Mouse (Mus musculus): ENCODE data around the gene Pcca. TPM values are rescaled to one million over a fixed set of nuclear protein-coding genes. Genes with fewer than 3 reads are reported as not detected.

Pcca gene
- total and polyA plus RNA-seq, 2 experiments = 26.3 to 54.1 TPM

DNA sequence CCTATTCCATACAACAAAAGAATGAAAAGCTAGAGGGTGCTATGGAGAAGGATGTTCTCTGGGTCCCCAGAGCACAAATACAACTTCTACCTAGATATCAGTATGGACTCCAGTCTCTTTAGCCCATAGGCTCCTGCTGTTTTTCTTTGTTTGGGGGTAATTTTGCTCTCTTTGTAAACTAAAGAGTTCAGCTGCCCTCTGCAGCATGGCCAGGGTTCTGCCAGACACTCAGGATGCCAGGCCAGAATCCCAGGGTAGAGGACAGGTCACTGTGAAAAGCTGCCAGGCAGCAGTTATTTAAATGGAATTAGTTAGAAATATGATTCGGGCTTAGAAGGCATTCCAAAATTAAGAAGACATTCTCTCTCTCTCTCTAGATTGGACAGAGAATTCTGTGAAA lies 402.3 kb downstream of the Pcca start:
- H3K9ac ChIP-seq (ENCODE audit: low read depth, low read length) = no peak overlapping the region
- TF ChIP-seq CTCF (IDR thresholded peaks at IDR 0.05; ENCODE audit: low read depth, low read length) (0 out of 2 replicates have a peak, but pooled peaks have one; percentile 5), POLR2A (IDR thresholded peaks at IDR 0.05; ENCODE audit: extremely low read depth, insufficient read depth, low read length) (no peak)
- no peak overlapping the region for H3K4me3 ChIP-seq (ENCODE audit: insufficient read depth, low read depth, low read length)
- H3K27ac ChIP-seq (replicated peaks; ENCODE audit: insufficient read depth, low read depth, low read length) = no peak overlapping the region
- H3K4me1 ChIP-seq (ENCODE audit: control insufficient read depth, insufficient read depth, low read length) = no peaks in the 10 kb centered on the region
- H3K36me3 ChIP-seq (ENCODE audit: control insufficient read depth, insufficient read depth, low read length) = peaks cover 7% of the 10 kb centered on the region; the same call in 1 of the 2 replicates
- 68% methylated on average over 1 of the region's 1 CpGs for WGBS
- H3K79me2 ChIP-seq (ENCODE audit: control insufficient read depth, insufficient read depth, low read length) = no peaks in the 10 kb centered on the region
- DNase-seq (ENCODE audit: extremely low read depth, low read depth, low spot score) = no peak
- H3K27me3 ChIP-seq (ENCODE audit: control insufficient read depth, insufficient read depth, low read length) = no peaks in the 10 kb centered on the region

Other genes with a start within 250 kb of the Pcca start
- gene Gm5089, start 83.2 kb upstream of the Pcca start, total RNA-seq (2014; rRNA removed) = not detected in 2 replicates
- not detected in 2 replicates for gene Gm5089, start 83.2 kb upstream of the Pcca start, polyA plus RNA-seq (2012; rRNA removed)
- gene Zic5, start 68.6 kb upstream of the Pcca start, total RNA-seq (2014; rRNA removed) = not detected in 2 replicates
- gene Zic5, start 68.6 kb upstream of the Pcca start, polyA plus RNA-seq (2012; rRNA removed) = not detected in 2 replicates
- not detected in 2 replicates for gene Zic2, start 58.9 kb upstream of the Pcca start, total RNA-seq (2014; rRNA removed)
- gene Zic2, start 58.9 kb upstream of the Pcca start, polyA plus RNA-seq (2012; rRNA removed) = not detected in 2 replicates
- gene Gm10837, start 43.7 kb upstream of the Pcca start, total RNA-seq (2014; rRNA removed) = not detected in 2 replicates
- not detected in 2 replicates for gene Gm10837, start 43.7 kb upstream of the Pcca start, polyA plus RNA-seq (2012; rRNA removed)